8 mouse cellular contexts compared by ENCODE assay signal in genomic region chr7:28268576-28268975, GRCm38 (mm10). TPM values are rescaled to one million over a fixed set of nuclear protein-coding genes. Genes with fewer than 3 reads are reported as not detected.
A peak's percentile ranks its signal among the peaks of the same experiment; 100 is the strongest.
DNase-seq lines count a peak whose midpoint lies in the region; ATAC-seq and TF ChIP-seq lines count a peak whose summit lies in the region.

No protein-coding gene starts in this region.

- intact Hi-C loops in heart, postnatal 25 days (cut with DNase I): no loop called here
- intact Hi-C loops in left cerebral cortex, postnatal 25 days (cut with DNase I): no loop called here

- 30% methylated on average over 16 of the region's 16 CpGs for WGBS in heart, embryonic 14.5 days
- 26% methylated on average over 16 of the region's 16 CpGs for WGBS in forebrain, embryonic 15.5 days
- WGBS in liver, embryonic 15.5 days (ENCODE audit: insufficient replicate concordance): 27% methylated on average over 16 of the region's 16 CpGs

- no peaks in the 10 kb centered on the region for H3K9me3 ChIP-seq in heart, embryonic 14.5 days (ENCODE audit: control insufficient read depth, low read length)
- H3K9me3 ChIP-seq in ES-E14 (ENCODE audit: control insufficient read depth, insufficient read depth, low read depth, low read length): no peaks in the 10 kb centered on the region
- H3K9me3 ChIP-seq in forebrain, embryonic 15.5 days: no peaks in the 10 kb centered on the region
- H3K9me3 ChIP-seq in liver, embryonic 15.5 days (replicated peaks): no peaks in the 10 kb centered on the region

- H3K9ac ChIP-seq in heart, embryonic 14.5 days (ENCODE audit: low read length): peak overlapping the region; percentile 96
- peak overlapping the region; percentile 99 for H3K9ac ChIP-seq in ES-E14 (ENCODE audit: insufficient read depth, low read depth, low read length, poor library complexity, severe bottlenecking)
- H3K9ac ChIP-seq in forebrain, embryonic 15.5 days (replicated peaks): peak overlapping the region; percentile 98
- 0 out of 2 replicates have a peak overlapping the region, but pooled peaks have one; percentile 42 for H3K9ac ChIP-seq in liver, embryonic 15.5 days

- H3K4me1 ChIP-seq in heart, embryonic 14.5 days (ENCODE audit: control insufficient read depth in 2 of 2, insufficient read depth in 2 of 2, low read length in 2 of 2): peaks cover 5 to 9% of the 10 kb centered on the region in 2 experiments
- H3K4me1 ChIP-seq in ES-E14 (ENCODE audit: control insufficient read depth in 2 of 2, insufficient read depth in 2 of 2, low read length in 2 of 2, poor library complexity in 1 of 2): peaks cover 0 to 7% of the 10 kb centered on the region in 2 experiments; a peak in 2 of 4 replicates
- H3K4me1 ChIP-seq in forebrain, embryonic 15.5 days: peaks cover 15% of the 10 kb centered on the region
- peaks cover 7% of the 10 kb centered on the region for H3K4me1 ChIP-seq in liver, embryonic 15.5 days (replicated peaks)

- H3K4me3 ChIP-seq in heart, embryonic 14.5 days (ENCODE audit: control insufficient read depth in 1 of 2, insufficient read depth in 1 of 2, low read depth in 1 of 2, low read length in 2 of 2): peak overlapping the region; percentile 84 to 86
- H3K4me3 ChIP-seq in ES-E14 (ENCODE audit: insufficient read depth in 1 of 2, low read depth in 1 of 2, low read length in 2 of 2, poor library complexity in 1 of 2, severe bottlenecking in 1 of 2): peak overlapping the region; percentile 80 to 96
- H3K4me3 ChIP-seq in forebrain, embryonic 15.5 days: peak overlapping the region; percentile 98
- H3K4me3 ChIP-seq in liver, embryonic 15.5 days (replicated peaks): peak overlapping the region; percentile 62

- in situ Hi-C loops in ES-E14 (cut with MboI; ENCODE audit: low sequenced_read_pairs in 2 of 2, unreplicated experiment in 2 of 2): loop anchor here in 1 of 2 experiments (10.0 kb wide), 1 partner anchor 64 kb away; no protein-coding TSS in a partner anchor

- no peak for ATAC-seq in heart, embryonic 14.5 days (ENCODE audit: insufficient number of reproducible peaks, insufficient read depth, low FRiP score, low read depth)
- ATAC-seq in forebrain, embryonic 15.5 days (replicated peaks): no peak
- no peak for ATAC-seq in liver, embryonic 15.5 days (ENCODE audit: insufficient read depth)

- peak overlapping the region; percentile 93 for H3K4me2 ChIP-seq in heart, embryonic 14.5 days (ENCODE audit: low read length)
- peak overlapping the region; percentile 81 for H3K4me2 ChIP-seq in forebrain, embryonic 15.5 days (replicated peaks)
- peak overlapping the region; percentile 75 for H3K4me2 ChIP-seq in liver, embryonic 15.5 days

- no peak for DNase-seq in heart, postnatal 25 days (ENCODE audit: low spot score)
- no peak for DNase-seq in ES-E14 (ENCODE audit: low read depth, low spot score)
- no peak for DNase-seq in embryo, embryonic 11 days
- DNase-seq in spleen, postnatal 14 days (ENCODE audit: low spot score in 2 of 2): no peak
- no peak for DNase-seq in left cerebral cortex, postnatal 25 days (ENCODE audit: low spot score in 2 of 2)

- H3K27me3 ChIP-seq in heart, embryonic 14.5 days (ENCODE audit: control insufficient read depth, insufficient read depth, low read length): no peaks in the 10 kb centered on the region
- H3K27me3 ChIP-seq in forebrain, embryonic 15.5 days: no peaks in the 10 kb centered on the region
- peaks cover 37% of the 10 kb centered on the region for H3K27me3 ChIP-seq in liver, embryonic 15.5 days

- H3K27ac ChIP-seq in heart, embryonic 14.5 days (replicated peaks in 1 of 2; ENCODE audit: control insufficient read depth in 1 of 2, insufficient read depth in 1 of 2, low read depth in 2 of 2, low read length in 2 of 2): peak overlapping the region; percentile 46 to 82; a peak in 2 of 4 replicates
- H3K27ac ChIP-seq in ES-E14 (ENCODE audit: insufficient read depth, low read depth, low read length, poor library complexity, severe bottlenecking): peak overlapping the region; percentile 61
- H3K27ac ChIP-seq in forebrain, embryonic 15.5 days (replicated peaks): peak overlapping the region; percentile 93
- H3K27ac ChIP-seq in liver, embryonic 15.5 days (replicated peaks): no peak overlapping the region

- peaks cover 10% of the 10 kb centered on the region; the same call in 1 of the 2 replicates for H3K36me3 ChIP-seq in heart, embryonic 14.5 days (ENCODE audit: control insufficient read depth, insufficient read depth, low read length)
- H3K36me3 ChIP-seq in ES-E14 (ENCODE audit: control insufficient read depth, insufficient read depth, low read length, poor library complexity, severe bottlenecking): peaks cover 2% of the 10 kb centered on the region; the same call in 1 of the 2 replicates
- H3K36me3 ChIP-seq in forebrain, embryonic 15.5 days: peaks cover 27% of the 10 kb centered on the region
- no peaks in the 10 kb centered on the region for H3K36me3 ChIP-seq in liver, embryonic 15.5 days (replicated peaks)

TF ChIP-seq in ES-E14, 5 proteins besides CTCF, POLR2A, EP300 and RAD21:
- TF ChIP-seq HCFC1 (IDR thresholded peaks at IDR 0.05; ENCODE audit: borderline replicate concordance, insufficient read depth, low read length) (no peak), ZNF384 (IDR thresholded peaks at IDR 0.05; ENCODE audit: low read depth, low read length) (no peak), CHD2 (IDR thresholded peaks at IDR 0.05; ENCODE audit: low read depth, low read length) (no peak), ZC3H11A (IDR thresholded peaks at IDR 0.05; ENCODE audit: borderline replicate concordance, low read depth, low read length) (no peak), MAFK (IDR thresholded peaks at IDR 0.05; ENCODE audit: insufficient read depth, low read depth, low read length) (no peak)

RNA-seq across cellular contexts. Expression of gene Eid2, which starts 0.9 kb away (rescaled TPM):
- polyA plus RNA-seq in heart, embryonic 14.5 days (2014; fragmentation: Nextera tagmentation; extraction: Ambion mirVana): 8.4 and 10.3 TPM in 2 replicates
- total RNA-seq in heart, postnatal 25 days (2021): 10 to 100 TPM; 11.9 to 12.1 TPM
- total RNA-seq in ES-E14 (2012; rRNA removed): 15.3 and 18.5 TPM in 2 replicates
- polyA plus RNA-seq in forebrain, embryonic 15.5 days (2015; fragmentation: Nextera tagmentation; extraction: Ambion mirVana): 5.4 and 16.7 TPM in 2 replicates
- 0.52 and 0.75 TPM in 2 replicates for polyA plus RNA-seq in liver, embryonic 15.5 days (2015; fragmentation: Nextera tagmentation; extraction: Ambion mirVana)
- total RNA-seq in left cerebral cortex, postnatal 25 days (2021): 10 to 100 TPM; 58.4 to 61.2 TPM

RNA-seq across cellular contexts. Expression of gene Eid2b, which starts 9.0 kb away (rescaled TPM):
- polyA plus RNA-seq in heart, embryonic 14.5 days (2014; fragmentation: Nextera tagmentation; extraction: Ambion mirVana): 6.7 and 8.4 TPM in 2 replicates
- 10 to 100 TPM; 10.1 to 10.2 TPM for total RNA-seq in heart, postnatal 25 days (2021)
- total RNA-seq in ES-E14 (2012; rRNA removed): 4.3 and 4.6 TPM in 2 replicates
- 41.3 and 44.9 TPM in 2 replicates for polyA plus RNA-seq in forebrain, embryonic 15.5 days (2015; fragmentation: Nextera tagmentation; extraction: Ambion mirVana)
- polyA plus RNA-seq in liver, embryonic 15.5 days (2015; fragmentation: Nextera tagmentation; extraction: Ambion mirVana): 1.7 and 1.8 TPM in 2 replicates
- total RNA-seq in left cerebral cortex, postnatal 25 days (2021): 10 to 100 TPM; 32.5 to 34.3 TPM

RNA-seq across cellular contexts. Expression of gene Selenov, which starts 22.4 kb away (rescaled TPM):
- not detected in 2 replicates for polyA plus RNA-seq in heart, embryonic 14.5 days (2014; fragmentation: Nextera tagmentation; extraction: Ambion mirVana)
- total RNA-seq in heart, postnatal 25 days (2021): not detected
- 0.16 and 0.58 TPM in 2 replicates for total RNA-seq in ES-E14 (2012; rRNA removed)
- polyA plus RNA-seq in forebrain, embryonic 15.5 days (2015; fragmentation: Nextera tagmentation; extraction: Ambion mirVana): 0.24 and 0.31 TPM in 2 replicates
- 0.07 TPM in 1 of 2 replicates, not detected in the other for polyA plus RNA-seq in liver, embryonic 15.5 days (2015; fragmentation: Nextera tagmentation; extraction: Ambion mirVana)
- total RNA-seq in left cerebral cortex, postnatal 25 days (2021): 1 to 10 TPM in 1 of 2 experiments, under 1 TPM in 1; 0.25 to 1.7 TPM

RNA-seq across cellular contexts. Expression of gene Dll3, which starts 33.5 kb away (rescaled TPM):
- polyA plus RNA-seq in heart, embryonic 14.5 days (2014; fragmentation: Nextera tagmentation; extraction: Ambion mirVana): 0.14 TPM in 1 of 2 replicates, not detected in the other
- not detected for total RNA-seq in heart, postnatal 25 days (2021)
- 4.1 and 17.4 TPM in 2 replicates for total RNA-seq in ES-E14 (2012; rRNA removed)
- polyA plus RNA-seq in forebrain, embryonic 15.5 days (2015; fragmentation: Nextera tagmentation; extraction: Ambion mirVana): 15.4 and 16.7 TPM in 2 replicates
- not detected in 2 replicates for polyA plus RNA-seq in liver, embryonic 15.5 days (2015; fragmentation: Nextera tagmentation; extraction: Ambion mirVana)
- total RNA-seq in left cerebral cortex, postnatal 25 days (2021): 1 to 10 TPM; 1.4 to 2.0 TPM

RNA-seq across cellular contexts. Expression of gene Timm50, which starts 43.3 kb away (rescaled TPM):
- 119 and 131 TPM in 2 replicates for polyA plus RNA-seq in heart, embryonic 14.5 days (2014; fragmentation: Nextera tagmentation; extraction: Ambion mirVana)
- total RNA-seq in heart, postnatal 25 days (2021): 10 to 100 TPM; 60.5 to 61.7 TPM
- 124 and 159 TPM in 2 replicates for total RNA-seq in ES-E14 (2012; rRNA removed)
- polyA plus RNA-seq in forebrain, embryonic 15.5 days (2015; fragmentation: Nextera tagmentation; extraction: Ambion mirVana): 149 and 158 TPM in 2 replicates
- polyA plus RNA-seq in liver, embryonic 15.5 days (2015; fragmentation: Nextera tagmentation; extraction: Ambion mirVana): 78.3 and 85.2 TPM in 2 replicates
- 10 to 100 TPM; 39.0 to 40.8 TPM for total RNA-seq in left cerebral cortex, postnatal 25 days (2021)

Comparison
In these comparisons a context has a peak if more than half of its experiments do, and no peak if none do; other contexts are left out.
1. H3K9ac ChIP-seq: peak in every context shown above with its lines; median percentile 99 in ES-E14; 98 in forebrain, embryonic 15.5 days; 96 in heart, embryonic 14.5 days; 42 in liver, embryonic 15.5 days.